Mouse (Mus musculus) ES-E14 (cell line): Measurements from ENCODE around the gene Usp13. TPM values are rescaled to one million over a fixed set of nuclear protein-coding genes. Genes with fewer than 3 reads are reported as not detected.

ENCODE experiments used
- DNase-seq: peaks from one replicate; pipeline ENCODE4 v3.0.0-alpha.2; 2013; ENCODE audit warnings: low read depth, low spot score
- H3K27ac ChIP-seq: 2 replicates; pipeline ENCODE4 v1.5.1; 2012; ENCODE audit warnings: low read depth, mild to moderate bottlenecking, low read length, moderate library complexity, mixed read lengths; ENCODE audit not compliant: poor library complexity, insufficient read depth, severe bottlenecking
- H3K36me3 ChIP-seq: 2 replicates; pipeline ENCODE4 v1.6.1; 2012; ENCODE audit warnings: mild to moderate bottlenecking, low read length, moderate library complexity, mixed read lengths; ENCODE audit not compliant: control insufficient read depth, poor library complexity, insufficient read depth, severe bottlenecking
- H3K4me1 ChIP-seq, 2 experiments: fragments of 150-350 bp in 1 of 2; sonication (generic) in 1 of 2; 2 replicates each; pipeline ENCODE4 v1.6.1; 2012; ENCODE audit warnings: low read length in 2 of 2, mild to moderate bottlenecking in 1 of 2, mixed read lengths in 1 of 2; ENCODE audit not compliant: control insufficient read depth in 2 of 2, insufficient read depth in 2 of 2, poor library complexity in 1 of 2
- H3K4me3 ChIP-seq, 2 experiments: fragments of 150-350 bp in 1 of 2; sonication (generic) in 1 of 2; 2 replicates each; pipeline ENCODE4 v1.5.1; 2012; ENCODE audit warnings: low read length in 2 of 2, low read depth in 1 of 2, mild to moderate bottlenecking in 1 of 2, mixed read lengths in 1 of 2; ENCODE audit not compliant: insufficient read depth in 1 of 2, poor library complexity in 1 of 2, severe bottlenecking in 1 of 2
- H3K9ac ChIP-seq: 2 replicates; pipeline ENCODE4 v1.6.1; 2012; ENCODE audit warnings: low read depth, mild to moderate bottlenecking, low read length, mixed read lengths; ENCODE audit not compliant: poor library complexity, insufficient read depth, severe bottlenecking
- H3K9me3 ChIP-seq: fragments of 150-350 bp; sonication (generic); 2 replicates; pipeline ENCODE4 v1.6.1; 2012; ENCODE audit warnings: low read depth, mild to moderate bottlenecking, low read length; ENCODE audit not compliant: control insufficient read depth, insufficient read depth
- CHD2 ChIP-seq: IDR thresholded peaks from 2 replicates; pipeline ENCODE4 v1.6.1; 2014; ENCODE audit warnings: mild to moderate bottlenecking, low read depth, low read length, inconsistent platforms
- HCFC1 ChIP-seq: IDR thresholded peaks from 2 replicates; pipeline ENCODE4 v1.6.1; 2012; ENCODE audit warnings: low read length, inconsistent platforms, borderline replicate concordance; ENCODE audit not compliant: insufficient read depth
- MAFK ChIP-seq: IDR thresholded peaks from 2 replicates; pipeline ENCODE4 v1.6.1; 2014; ENCODE audit warnings: mild to moderate bottlenecking, low read depth, low read length, inconsistent platforms; ENCODE audit not compliant: insufficient read depth
- ZC3H11A ChIP-seq: IDR thresholded peaks from 2 replicates; pipeline ENCODE4 v1.6.1; 2012; ENCODE audit warnings: low read depth, mild to moderate bottlenecking, inconsistent platforms, low read length, borderline replicate concordance
- ZNF384 ChIP-seq: IDR thresholded peaks from 2 replicates; pipeline ENCODE4 v1.6.1; 2012; ENCODE audit warnings: low read depth, low read length, inconsistent platforms
- in situ Hi-C, 2 experiments: fragments of 600-800 bp; cut with MboI; formaldehyde crosslinking; loops; one replicate each; pipeline ENCODE4 v1.15.1; 2025; ENCODE audit warnings: low sequenced_read_pairs in 2 of 2, inconsistent platforms in 1 of 2; ENCODE audit not compliant: unreplicated experiment in 2 of 2
- total RNA-seq: library from RNA; depleted of rRNA; stranded (reverse); fragments of 300-350 nt; gene quantifications from 2 replicates; pipeline ENCODE4 v1.2.3, GENCODE M21; 2012

Usp13 gene
- total RNA-seq, 1 experiment: 6.2 TPM

GRCm38 (mm10) chr3:32890174-32890573 lies 72.8 kb downstream of the Usp13 start:
- TF ChIP-seq ZNF384 (no peak), ZC3H11A (no peak), CHD2 (no peak), HCFC1 (no peak), MAFK (no peak)
- no peak overlapping the region for H3K27ac ChIP-seq
- no peak for DNase-seq
- no peak overlapping the region for H3K4me3 ChIP-seq
- H3K4me1 ChIP-seq: no peaks in the 10 kb centered on the region
- no peaks in the 10 kb centered on the region for H3K36me3 ChIP-seq
- no peak overlapping the region for H3K9ac ChIP-seq
- in situ Hi-C loops: no loop called here
- no peaks in the 10 kb centered on the region for H3K9me3 ChIP-seq

DNA sequence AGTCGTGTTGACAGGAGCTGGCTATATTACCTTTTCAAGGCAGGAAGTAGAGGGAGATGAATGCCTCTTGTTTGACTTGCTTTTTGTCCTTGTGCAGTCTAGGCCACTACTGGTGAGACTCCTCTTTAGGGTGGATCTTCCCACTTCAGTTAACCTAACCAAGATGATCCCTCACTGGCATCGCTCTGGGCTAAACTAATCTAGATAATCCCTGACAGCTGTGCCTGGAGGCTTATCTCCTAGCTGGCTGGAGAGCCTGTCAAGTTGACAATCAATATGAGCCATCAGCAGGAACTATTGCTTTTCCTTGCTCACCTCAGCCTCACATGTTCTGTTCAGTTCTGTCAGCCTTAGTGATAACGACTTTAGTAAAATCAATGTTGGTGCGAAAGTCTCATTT lies 86.1 kb downstream of the Usp13 start:
- H3K9ac ChIP-seq: no peak overlapping the region
- TF ChIP-seq ZNF384 (no peak), MAFK (no peak), CHD2 (no peak), ZC3H11A (no peak), HCFC1 (no peak)
- H3K27ac ChIP-seq: no peak overlapping the region
- no peaks in the 10 kb centered on the region; the same call in 1 of the 2 replicates for H3K36me3 ChIP-seq
- no peak overlapping the region for H3K4me3 ChIP-seq
- in situ Hi-C loops: no loop called here
- no peaks in the 10 kb centered on the region for H3K4me1 ChIP-seq
- DNase-seq: no peak
- no peaks in the 10 kb centered on the region for H3K9me3 ChIP-seq

DNA sequence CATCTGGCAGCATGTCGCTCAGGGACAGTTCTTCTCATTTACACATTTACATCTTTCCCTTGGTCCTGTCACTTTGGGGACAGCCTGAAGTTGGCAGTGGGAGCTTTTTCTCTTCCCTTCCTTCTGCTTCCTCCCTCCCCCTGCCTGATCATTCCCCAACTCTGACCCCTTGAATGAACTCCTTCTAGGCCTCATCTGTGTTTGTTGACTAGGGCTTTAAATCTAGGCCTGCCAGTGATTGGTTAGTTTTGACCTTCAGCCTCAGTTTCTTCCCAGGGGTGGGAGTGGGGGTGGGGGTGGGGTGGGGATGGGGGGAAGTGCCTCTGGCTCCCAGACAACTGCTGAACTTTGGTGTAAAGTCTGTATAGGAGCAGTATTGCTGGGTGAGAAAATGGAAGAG lies 87.3 kb downstream of the Usp13 start:
- H3K27ac ChIP-seq: no peak overlapping the region
- in situ Hi-C loops: no loop called here

DNA sequence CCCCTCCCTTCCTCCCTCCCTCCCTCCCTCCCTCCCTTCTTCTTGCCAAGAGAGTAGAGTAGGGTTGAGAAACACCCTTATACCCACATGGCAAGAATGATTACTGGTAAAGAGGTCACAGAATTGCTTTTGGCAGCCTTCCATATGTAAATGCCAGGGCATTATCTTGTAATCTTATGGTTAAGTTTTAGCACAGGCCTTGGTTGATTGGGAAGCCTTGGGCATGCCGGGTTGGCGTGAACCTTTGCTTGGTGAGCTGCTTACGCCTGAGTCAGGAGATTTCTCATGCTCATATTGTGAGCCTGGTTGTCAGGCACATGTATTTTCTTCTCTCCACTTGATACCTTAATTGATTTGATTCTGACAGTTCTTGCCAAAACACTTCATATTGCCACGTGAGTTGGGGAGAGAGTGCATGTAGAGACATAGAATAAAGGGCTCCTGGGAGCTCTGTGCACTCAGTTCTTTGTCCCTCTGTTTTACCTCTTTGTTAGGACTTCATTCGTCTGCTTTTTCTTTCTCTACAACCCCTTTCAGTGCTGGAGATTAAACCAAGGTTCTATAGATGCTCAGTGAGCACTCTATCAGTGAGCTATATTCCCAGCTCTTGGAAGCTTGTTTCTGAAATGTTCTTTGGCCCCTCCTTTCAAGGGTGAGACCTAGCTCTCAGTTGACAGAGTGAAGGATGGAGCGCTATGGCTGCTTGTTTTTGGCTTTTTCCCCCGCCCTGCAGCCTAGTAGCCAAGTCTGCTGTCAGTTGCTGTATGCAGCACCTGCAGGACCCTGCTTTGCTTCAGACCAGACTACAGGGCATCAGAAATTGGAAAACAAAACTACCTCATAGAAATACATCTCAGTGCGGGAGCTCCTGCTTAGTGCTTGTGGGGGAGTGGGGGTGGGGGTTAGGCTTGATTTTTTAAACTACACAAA lies 88.8 kb downstream of the Usp13 start:
- no peak overlapping the region for H3K4me3 ChIP-seq
- TF ChIP-seq ZC3H11A: no peak
- TF ChIP-seq CHD2: no peak
- TF ChIP-seq MAFK: no peak
- no peak for TF ChIP-seq ZNF384
- TF ChIP-seq HCFC1: no peak
- H3K9me3 ChIP-seq: no peaks in the 10 kb centered on the region
- no peaks in the 10 kb centered on the region; the same call in 1 of the 2 replicates for H3K36me3 ChIP-seq
- H3K27ac ChIP-seq: no peak overlapping the region
- no peak overlapping the region for H3K9ac ChIP-seq
- H3K4me1 ChIP-seq: no peaks in the 10 kb centered on the region
- DNase-seq: no peak
- in situ Hi-C loops: no loop called here

More for the DNA sequence above, 87.3 kb downstream of the Usp13 start:
- Histone ChIP-seq H3K4me1 (no peaks in the 10 kb centered on the region), H3K9me3 (no peaks in the 10 kb centered on the region), H3K9ac (no peak overlapping the region), H3K4me3 (no peak overlapping the region), H3K36me3 (no peaks in the 10 kb centered on the region; the same call in 1 of the 2 replicates)
- no peak for TF ChIP-seq ZNF384
- TF ChIP-seq HCFC1: no peak
- no peak for TF ChIP-seq MAFK
- TF ChIP-seq ZC3H11A: no peak
- no peak for TF ChIP-seq CHD2
- DNase-seq: no peak
